Mouse (Mus musculus) forebrain, embryonic 16.5 days (tissue): ENCODE data around the gene 2610042L04Rik. TPM values are rescaled to one million over a fixed set of nuclear protein-coding genes. Genes with fewer than 3 reads are reported as not detected.
"Not testable (repeated sequence)": the region's sequence is repeated elsewhere in the genome, so short reads cannot be mapped to it uniquely, and the experiment has no call there.

ENCODE experiments used
- ATAC-seq: fragments of 200-750 bp; cut with Nextera tagmentation; 2 replicates; pipeline ENCODE4 v1.8.0; 2017; ENCODE audit warnings: mild to moderate bottlenecking, moderate library complexity
- H3K27ac ChIP-seq: fragments of 300-500 bp; sonication (generic); 2 replicates; pipeline ENCODE4 v1.5.1; 2014; ENCODE audit warnings: low read length, control low read depth
- H3K27me3 ChIP-seq: fragments of 300-500 bp; sonication (generic); replicated peaks from 2 replicates; pipeline ENCODE4 v1.6.1; 2014; ENCODE audit warnings: low read length; ENCODE audit not compliant: control insufficient read depth, insufficient read depth
- H3K36me3 ChIP-seq: fragments of 300-500 bp; sonication (generic); 2 replicates; pipeline ENCODE4 v1.6.1; 2014; ENCODE audit not compliant: control insufficient read depth, insufficient read depth
- H3K4me1 ChIP-seq: fragments of 300-500 bp; sonication (generic); replicated peaks from 2 replicates; pipeline ENCODE4 v1.6.1; 2014; ENCODE audit warnings: low read length; ENCODE audit not compliant: control insufficient read depth, insufficient read depth
- H3K4me2 ChIP-seq: fragments of 300-500 bp; sonication (generic); 2 replicates; pipeline ENCODE4 v1.6.1; 2014; ENCODE audit warnings: mild to moderate bottlenecking, low read length, control low read depth
- H3K4me3 ChIP-seq: fragments of 300-500 bp; sonication (generic); replicated peaks from 2 replicates; pipeline ENCODE4 v1.5.1; 2014; ENCODE audit warnings: mild to moderate bottlenecking, low read length, control low read depth
- H3K9ac ChIP-seq: fragments of 300-500 bp; sonication (generic); replicated peaks from 2 replicates; pipeline ENCODE4 v1.6.1; 2014; ENCODE audit warnings: low read depth, low read length, control low read depth
- H3K9me3 ChIP-seq: fragments of 300-500 bp; sonication (generic); 2 replicates; pipeline ENCODE4 v1.6.1; 2016; ENCODE audit warnings: low read length; ENCODE audit not compliant: control insufficient read depth
- WGBS: fragments of 180-500 bp; shearing (Covaris S2); extraction: QIAGEN DNeasy Blood & Tissue Kit; methylation state at CpG from one replicate; pipeline ENCODE4 v1.1.7; 2014; 5-methylcytosine and 5-hydroxymethylcytosine counted together
- polyA plus RNA-seq: library from polyadenylated mRNA; unstranded; fragments of >200 nt; fragmentation: Nextera tagmentation; extraction: Ambion mirVana; gene quantifications from 2 replicates; pipeline ENCODE4 v1.2.1, GENCODE M21; 2015

2610042L04Rik gene
- polyA plus RNA-seq, 1 experiment from 2014 or later = 6.7 TPM

DNA sequence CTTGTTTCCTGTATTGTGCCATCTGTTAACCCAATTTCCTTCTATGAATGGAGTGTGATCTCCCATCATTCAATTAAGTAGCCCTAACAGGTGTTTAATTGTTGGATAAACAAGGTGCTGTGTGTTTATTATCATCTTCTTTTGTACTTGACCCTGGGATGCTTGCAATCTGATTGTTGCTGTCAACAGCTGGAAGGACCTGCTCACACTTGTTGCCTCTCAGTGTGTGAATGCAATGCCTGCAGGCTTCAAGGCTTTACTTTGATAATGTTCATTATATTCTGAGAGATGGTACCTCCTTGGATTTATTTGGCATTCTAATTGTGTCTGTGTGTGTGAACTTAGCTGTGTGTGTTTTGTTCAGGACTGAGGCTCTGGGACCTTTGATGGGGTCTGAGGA, 64.1 kb downstream of the 2610042L04Rik start:
- not testable (repeated sequence) for H3K9ac ChIP-seq, ATAC-seq, H3K27ac ChIP-seq

DNA sequence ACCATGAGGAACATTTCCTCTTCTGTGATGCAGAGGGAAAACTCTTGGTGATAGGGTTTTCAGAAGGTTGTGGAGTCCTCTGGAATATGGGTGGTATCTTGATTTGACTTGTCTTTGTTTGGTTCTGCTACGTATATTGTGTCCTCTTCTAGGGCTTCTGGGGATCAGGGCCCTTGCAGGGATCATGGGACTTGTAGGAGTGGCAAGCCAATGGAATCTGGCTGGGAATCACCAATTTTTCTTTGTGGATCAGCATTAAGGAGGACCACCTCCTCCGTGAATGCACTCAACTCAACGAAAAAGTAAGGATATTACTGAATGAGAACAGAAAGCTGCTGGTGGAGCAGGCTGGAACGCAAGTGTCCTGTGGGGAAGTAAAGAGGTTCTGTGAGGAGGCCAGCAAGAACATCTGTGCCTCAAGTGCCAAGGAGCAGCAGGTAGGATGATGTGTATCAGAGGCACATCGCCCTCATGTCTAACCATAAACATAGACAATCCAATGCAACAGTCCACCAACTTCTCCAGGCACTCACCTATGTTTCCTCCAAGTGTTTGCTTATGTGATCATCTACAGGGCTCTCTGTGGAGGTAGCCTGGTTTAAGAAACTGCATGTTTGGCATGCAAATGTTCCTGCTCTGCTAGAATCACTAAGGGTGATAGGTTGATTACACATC, 65.7 kb downstream of the 2610042L04Rik start:
- not testable (repeated sequence) for H3K4me2 ChIP-seq, H3K27ac ChIP-seq, H3K27me3 ChIP-seq, H3K9me3 ChIP-seq, H3K4me1 ChIP-seq, H3K36me3 ChIP-seq, H3K4me3 ChIP-seq, ATAC-seq, H3K9ac ChIP-seq
- 95% methylated on average over 5 of the region's 5 CpGs for WGBS

More for the DNA sequence above, 64.1 kb downstream of the 2610042L04Rik start:
- H3K36me3 ChIP-seq, H3K4me1 ChIP-seq, H3K27me3 ChIP-seq, H3K4me3 ChIP-seq, H3K9me3 ChIP-seq, H3K4me2 ChIP-seq: not testable (repeated sequence)

DNA sequence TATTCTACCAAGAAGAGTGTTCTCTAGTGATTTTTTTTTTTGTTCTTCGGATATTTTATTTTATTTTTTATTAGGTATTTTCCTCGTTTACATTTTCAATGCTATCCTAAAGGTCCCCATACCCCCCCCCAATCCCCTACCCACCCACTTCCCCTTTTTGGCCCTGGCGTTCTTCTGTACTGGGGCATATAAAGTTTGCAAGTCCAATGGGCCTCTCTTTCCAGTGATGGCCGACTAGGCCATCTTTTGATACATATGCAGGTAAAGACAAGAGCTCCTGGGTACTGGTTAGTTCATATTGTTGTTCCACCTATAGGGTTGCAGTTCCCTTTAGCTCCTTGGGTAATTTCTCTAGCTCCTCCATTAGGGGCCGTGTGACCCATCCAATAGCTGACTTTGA, 66.7 kb downstream of the 2610042L04Rik start:
- H3K9ac ChIP-seq, H3K9me3 ChIP-seq, H3K27me3 ChIP-seq, H3K4me3 ChIP-seq, ATAC-seq, H3K27ac ChIP-seq, H3K4me1 ChIP-seq, H3K36me3 ChIP-seq, H3K4me2 ChIP-seq: not testable (repeated sequence)
- WGBS = 81% methylated on average over 4 of the region's 5 CpGs

DNA sequence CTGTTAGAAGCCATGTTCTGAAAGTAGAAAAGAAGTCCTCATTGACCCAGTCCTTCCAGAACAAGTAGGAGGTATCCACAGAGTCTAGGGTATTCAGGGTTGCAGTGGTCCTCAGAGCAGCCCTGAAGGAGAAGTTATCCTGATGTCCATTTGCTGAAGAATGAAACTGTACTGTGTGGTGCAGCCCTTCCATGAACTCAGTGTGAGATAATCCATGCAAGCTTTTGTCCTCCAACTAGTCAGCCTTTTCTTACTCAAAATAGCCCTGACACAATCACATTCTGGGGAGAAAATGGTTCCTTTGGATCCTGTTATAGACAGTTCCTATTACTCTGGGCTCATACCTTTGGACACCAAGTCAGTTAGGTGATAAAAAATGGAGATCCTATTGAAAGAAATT, 69.3 kb downstream of the 2610042L04Rik start:
- not testable (repeated sequence) for H3K4me2 ChIP-seq, H3K9ac ChIP-seq, H3K9me3 ChIP-seq, H3K4me1 ChIP-seq, H3K4me3 ChIP-seq, H3K36me3 ChIP-seq, ATAC-seq, H3K27me3 ChIP-seq, H3K27ac ChIP-seq

Other genes with a start within 250 kb of the 2610042L04Rik start
- gene Gm8108, start 224.2 kb upstream of the 2610042L04Rik start, polyA plus RNA-seq = 2.8 and 3.8 TPM in 2 replicates
- gene Gm3127, start 169.7 kb upstream of the 2610042L04Rik start, polyA plus RNA-seq = not detected in 2 replicates
- gene Gm2974, start 152.2 kb upstream of the 2610042L04Rik start, polyA plus RNA-seq = 6.8 and 9.7 TPM in 2 replicates
- gene Gm3138, start 85.1 kb upstream of the 2610042L04Rik start, polyA plus RNA-seq = not detected in 2 replicates
- gene Gm3149, start 17.5 kb upstream of the 2610042L04Rik start, polyA plus RNA-seq = not detected in 2 replicates
- gene Gm3159, start 62.8 kb downstream of the 2610042L04Rik start, polyA plus RNA-seq = not detected in 2 replicates
- gene Gm3164, start 80.7 kb downstream of the 2610042L04Rik start, polyA plus RNA-seq = 4.3 and 4.6 TPM in 2 replicates
- gene Gm3173, start 96.2 kb downstream of the 2610042L04Rik start, polyA plus RNA-seq = 2.4 TPM in 1 of 2 replicates, not detected in the other
- not detected in 2 replicates for gene Gm3182, start 147.0 kb downstream of the 2610042L04Rik start, polyA plus RNA-seq
- not detected in 2 replicates for gene Gm3047, start 220.6 kb downstream of the 2610042L04Rik start, polyA plus RNA-seq